Comparison of ENCODE assay signal across 23 mouse cellular contexts in the genomic region with DNA sequence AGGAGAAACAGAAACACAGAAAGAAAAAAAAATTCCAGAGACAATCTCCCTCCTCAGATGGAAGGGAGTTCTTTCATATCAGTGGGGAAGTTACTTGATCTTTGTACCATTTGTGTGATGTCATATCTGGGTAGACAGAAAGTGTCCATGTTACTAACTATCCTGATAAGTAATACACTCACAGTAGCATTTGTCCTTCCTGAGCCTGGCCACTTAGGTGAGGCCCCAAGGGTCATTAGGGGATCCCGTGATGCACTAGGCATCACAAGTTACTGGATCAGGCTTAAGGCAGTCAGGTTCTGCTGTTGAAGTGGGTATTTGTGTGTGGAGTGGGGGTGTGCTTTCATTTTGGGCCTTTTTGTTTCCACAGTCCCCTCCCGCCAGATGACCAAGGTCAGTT. TPM values are rescaled to one million over a fixed set of nuclear protein-coding genes. Genes with fewer than 3 reads are reported as not detected.
DNase-seq lines count a peak whose midpoint lies in the region; ATAC-seq and TF ChIP-seq lines count a peak whose summit lies in the region.
"Had no signal": no experiment of that assay in that cellular context is flagged by ENCODE, and none has a peak within 500 bp of the region (broad histone marks: within the 10 kb centered on the region; RNA-seq: fewer than 3 reads in every experiment).

No protein-coding gene starts in this region.

- WGBS in intestine, postnatal 0 days, result 66% methylated on average over 2 of the region's 2 CpGs

- intact Hi-C loops in gastrocnemius, adult 2 months (cut with DNase I), result loop anchor here (10.0 kb wide), 1 partner anchor 202 kb away; no protein-coding TSS in a partner anchor

- ATAC-seq in intestine, postnatal 0 days, result peak; percentile 78
- ATAC-seq: activated CD4-positive, CD25-positive, alpha-beta regulatory T cell, adult 4 months; CD4-positive, CD25-positive, alpha-beta regulatory T cell, adult 4 months; forebrain, embryonic 13.5 days; forebrain, embryonic 15.5 days; forebrain, postnatal 0 days; Patski had no signal

- TF ChIP-seq CTCF in gastrocnemius, adult 2 months (IDR thresholded peaks at IDR 0.05), result no peak
- TF ChIP-seq CTCF in intestine, postnatal 0 days (IDR thresholded peaks at IDR 0.05; ENCODE audit: low read depth), result no peak

- no peaks in the 10 kb centered on the region for H3K9me3 ChIP-seq in intestine, postnatal 0 days (ENCODE audit: control insufficient read depth)
- H3K9me3 ChIP-seq: embryonic facial prominence, embryonic 10.5 days; embryonic facial prominence, embryonic 12.5 days; forebrain, embryonic 13.5 days; forebrain, embryonic 15.5 days; G1E had no signal

- no peaks in the 10 kb centered on the region for H3K4me1 ChIP-seq in intestine, postnatal 0 days (replicated peaks; ENCODE audit: control insufficient read depth, insufficient read depth, low read length)
- H3K4me1 ChIP-seq: embryonic facial prominence, embryonic 10.5 days; embryonic facial prominence, embryonic 12.5 days; forebrain, embryonic 13.5 days; forebrain, embryonic 15.5 days had no signal

- no peak overlapping the region for H3K4me2 ChIP-seq in intestine, postnatal 0 days (replicated peaks; ENCODE audit: low read depth)
- H3K4me2 ChIP-seq: embryonic facial prominence, embryonic 12.5 days; forebrain, embryonic 13.5 days; forebrain, embryonic 15.5 days had no signal

- H3K36me3 ChIP-seq in intestine, postnatal 0 days (ENCODE audit: control insufficient read depth, insufficient read depth), result no peaks in the 10 kb centered on the region
- H3K36me3 ChIP-seq: embryonic facial prominence, embryonic 10.5 days; embryonic facial prominence, embryonic 12.5 days; forebrain, embryonic 15.5 days; G1E had no signal

- peak overlapping the region; percentile 75 for H3K27ac ChIP-seq in gastrocnemius, adult 2 months
- H3K27ac ChIP-seq in intestine, postnatal 0 days (ENCODE audit: low read depth, low read length), result peak overlapping the region; percentile 82
- H3K27ac ChIP-seq: embryonic facial prominence, embryonic 10.5 days; embryonic facial prominence, embryonic 12.5 days; forebrain, embryonic 13.5 days; forebrain, embryonic 15.5 days had no signal

- peak; percentile 40 to 75 for DNase-seq in adrenal gland, adult (ENCODE audit: inconsistent age in 2 of 2, low spot score in 1 of 2)
- DNase-seq in adrenal gland, adult 8-10 months, result no peak
- DNase-seq in gastrocnemius, adult 2 months, result no peak
- no peak for DNase-seq in gastrocnemius, adult 18-20 months (ENCODE audit: low spot score)
- DNase-seq in ovary, postnatal 10 days (ENCODE audit: low spot score), result no peak
- DNase-seq: adrenal gland, postnatal 10 days; B cell, adult 2 months; cerebellum, adult 11-12 months; cerebellum, adult 2 months; cerebellum, adult 9-10 months; cerebellum, postnatal 10 days; cerebellum, postnatal 25 days; forebrain, postnatal 0 days had no signal

- H3K4me3 ChIP-seq in gastrocnemius, adult 2 months, result no peak overlapping the region
- no peak overlapping the region for H3K4me3 ChIP-seq in intestine, postnatal 0 days (ENCODE audit: low read depth, low read length)
- H3K4me3 ChIP-seq: embryonic facial prominence, embryonic 10.5 days; embryonic facial prominence, embryonic 12.5 days; forebrain, embryonic 13.5 days; forebrain, embryonic 15.5 days had no signal

- H3K9ac ChIP-seq in intestine, postnatal 0 days (ENCODE audit: low read depth, low read length), result no peak overlapping the region
- H3K9ac ChIP-seq: embryonic facial prominence, embryonic 12.5 days; forebrain, embryonic 13.5 days; forebrain, embryonic 15.5 days; forebrain, postnatal 0 days had no signal

- H3K27me3 ChIP-seq in intestine, postnatal 0 days (replicated peaks; ENCODE audit: control insufficient read depth, insufficient read depth, low read length), result no peaks in the 10 kb centered on the region
- H3K27me3 ChIP-seq: CH12.LX; embryonic facial prominence, embryonic 12.5 days; forebrain, embryonic 13.5 days; forebrain, embryonic 15.5 days; Patski had no signal

RNA-seq across cellular contexts. Expression of a gene that starts 11.5 kb away (rescaled TPM):
- 10 to 100 TPM; 38.0 to 67.6 (median 52.9) TPM for total RNA-seq in adrenal gland, adult 8-10 months (2022)
- 10 to 100 TPM in 1 of 2 experiments, 1 to 10 TPM in 1; 10.0 to 18.4 TPM for total RNA-seq in gastrocnemius, adult 2 months (2021)
- 10 to 100 TPM; 13.2 to 17.2 TPM for total RNA-seq in gastrocnemius, adult 18-20 months (2021)
- 27.5 and 28.0 TPM in 2 replicates for polyA plus RNA-seq in intestine, postnatal 0 days (2015; fragmentation: Nextera tagmentation; extraction: Ambion mirVana)

RNA-seq across cellular contexts. Expression of a gene that starts 47.4 kb away (rescaled TPM):
- total RNA-seq in adrenal gland, adult 8-10 months (2022), result under 1 TPM in 3 of 4 experiments, not detected in 1; 0.38 to 0.91 (median 0.61) TPM
- total RNA-seq in gastrocnemius, adult 2 months (2021), result under 1 TPM; 0.59 to 0.61 TPM
- under 1 TPM in 1 of 2 experiments, not detected in 1; 0.52 TPM for total RNA-seq in gastrocnemius, adult 18-20 months (2021)
- 0.09 TPM in 1 of 2 replicates, not detected in the other for polyA plus RNA-seq in intestine, postnatal 0 days (2015; fragmentation: Nextera tagmentation; extraction: Ambion mirVana)
- total RNA-seq: CH12.LX, G1E had no signal
- polyA plus RNA-seq: activated CD4-positive, CD25-positive, alpha-beta regulatory T cell, adult 4 months; forebrain, embryonic 13.5 days; G1E had no signal

RNA-seq across cellular contexts. Expression of a gene that starts 49.2 kb away (rescaled TPM):
- 10 to 100 TPM; 28.2 to 33.1 (median 31.6) TPM for total RNA-seq in adrenal gland, adult 8-10 months (2022)
- total RNA-seq in gastrocnemius, adult 2 months (2021), result 1 to 10 TPM; 3.6 to 4.1 TPM
- 1 to 10 TPM; 2.7 to 3.2 TPM for total RNA-seq in gastrocnemius, adult 18-20 months (2021)
- 25.0 and 27.7 TPM in 2 replicates for polyA plus RNA-seq in intestine, postnatal 0 days (2015; fragmentation: Nextera tagmentation; extraction: Ambion mirVana)

RNA-seq across cellular contexts. Expression of a gene that starts 49.6 kb away (rescaled TPM):
- 100 to 1,000 TPM; 448 to 750 (median 575) TPM for total RNA-seq in adrenal gland, adult 8-10 months (2022)
- 100 to 1,000 TPM in 1 of 2 experiments, 10 to 100 TPM in 1; 93.9 to 299 TPM for total RNA-seq in gastrocnemius, adult 2 months (2021)
- total RNA-seq in gastrocnemius, adult 18-20 months (2021), result 100 to 1,000 TPM; 167 to 256 TPM
- polyA plus RNA-seq in intestine, postnatal 0 days (2015; fragmentation: Nextera tagmentation; extraction: Ambion mirVana), result 364 and 373 TPM in 2 replicates

Comparison
In these comparisons a context has a peak if more than half of its experiments do, and no peak if none do; other contexts are left out.
1. DNase-seq: peak in adrenal gland, adult (2 of 2); none in adrenal gland, adult 8-10 months (single experiment), gastrocnemius, adult 2 months (single experiment), gastrocnemius, adult 18-20 months (single experiment) and ovary, postnatal 10 days (single experiment).
2. RNA of a gene that starts 49.2 kb away (total RNA-seq): 28.2 to 33.1 TPM in adrenal gland, adult 8-10 months; 3.6 to 4.1 TPM in gastrocnemius, adult 2 months and 2.7 to 3.2 TPM in gastrocnemius, adult 18-20 months; every median in the first group is over 4 times any median in the second.